Comparison of ENCODE assay signal across 7 mouse cellular contexts in the genomic region with DNA sequence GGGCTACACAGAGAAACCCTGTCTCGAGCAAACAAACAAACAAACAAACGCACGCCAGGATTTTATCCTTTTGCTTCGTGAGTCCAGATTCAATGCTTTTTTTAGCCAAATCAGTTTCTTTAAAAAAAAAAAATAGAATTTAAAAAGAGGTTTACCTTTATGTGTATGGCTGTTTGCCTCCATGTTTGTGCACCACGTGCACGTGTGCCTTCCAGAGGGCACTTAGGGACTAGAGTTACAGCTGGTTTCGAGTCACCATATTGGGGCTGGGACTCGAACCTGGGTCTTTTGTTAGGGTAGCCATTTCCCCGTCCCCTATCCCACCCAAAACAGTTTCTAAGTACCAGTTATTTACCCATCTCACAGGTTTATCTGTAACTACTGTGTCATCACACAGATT. TPM values are rescaled to one million over a fixed set of nuclear protein-coding genes. Genes with fewer than 3 reads are reported as not detected.
DNase-seq lines count a peak whose midpoint lies in the region; ATAC-seq lines count a peak whose summit lies in the region.

No protein-coding gene starts in this region.

- no peak overlapping the region for H3K27ac ChIP-seq in neural tube, embryonic 11.5 days (ENCODE audit: low read depth, low read length)
- peak overlapping the region; percentile 92 for H3K27ac ChIP-seq in forebrain, embryonic 13.5 days
- peak overlapping the region; percentile 94 for H3K27ac ChIP-seq in limb, embryonic 13.5 days
- peak overlapping the region; percentile 61; the same call in 1 of the 2 replicates for H3K27ac ChIP-seq in stomach, embryonic 16.5 days (ENCODE audit: low read length)

- no peaks in the 10 kb centered on the region for H3K27me3 ChIP-seq in neural tube, embryonic 11.5 days (ENCODE audit: control insufficient read depth, insufficient read depth, low read length)
- H3K27me3 ChIP-seq in forebrain, embryonic 13.5 days, result no peaks in the 10 kb centered on the region
- no peaks in the 10 kb centered on the region for H3K27me3 ChIP-seq in limb, embryonic 13.5 days
- H3K27me3 ChIP-seq in stomach, embryonic 16.5 days (ENCODE audit: control insufficient read depth, insufficient read depth, low read length), result no peaks in the 10 kb centered on the region

- DNase-seq in neural tube, embryonic 11.5 days (ENCODE audit: low spot score), result no peak
- DNase-seq in neural tube, embryonic 10.5 days (ENCODE audit: extremely low spot score, low spot score), result no peak
- no peak for DNase-seq in gastrocnemius, postnatal 4 days (ENCODE audit: low spot score in 2 of 2)
- no peak for DNase-seq in urinary bladder, postnatal 25 days (ENCODE audit: low spot score)

- peak overlapping the region; percentile 73 for H3K9ac ChIP-seq in neural tube, embryonic 11.5 days (ENCODE audit: low read length)
- H3K9ac ChIP-seq in forebrain, embryonic 13.5 days, result peak overlapping the region; percentile 79
- H3K9ac ChIP-seq in limb, embryonic 13.5 days, result peak overlapping the region; percentile 70
- peak overlapping the region; percentile 82 for H3K9ac ChIP-seq in stomach, embryonic 16.5 days (ENCODE audit: low read length)

- ATAC-seq in neural tube, embryonic 11.5 days (ENCODE audit: insufficient read depth, low FRiP score, low TSS enrichment), result peak; percentile 5; the same call in 1 of the 2 replicates
- peak; percentile 2; the same call in 1 of the 2 replicates for ATAC-seq in forebrain, embryonic 13.5 days
- no peak for ATAC-seq in limb, embryonic 13.5 days (ENCODE audit: low FRiP score, low read depth)
- no peak for ATAC-seq in stomach, embryonic 16.5 days (ENCODE audit: insufficient read depth, low FRiP score)

- H3K4me3 ChIP-seq in neural tube, embryonic 11.5 days (ENCODE audit: low read depth, low read length), result peak overlapping the region; percentile 85
- H3K4me3 ChIP-seq in forebrain, embryonic 13.5 days, result peak overlapping the region; percentile 68
- peak overlapping the region; percentile 68 for H3K4me3 ChIP-seq in limb, embryonic 13.5 days
- H3K4me3 ChIP-seq in stomach, embryonic 16.5 days (replicated peaks; ENCODE audit: low read length), result peak overlapping the region; percentile 73

- H3K36me3 ChIP-seq in neural tube, embryonic 11.5 days (ENCODE audit: control insufficient read depth, insufficient read depth, low read length), result peaks cover 2% of the 10 kb centered on the region; the same call in 1 of the 2 replicates
- H3K36me3 ChIP-seq in forebrain, embryonic 13.5 days (ENCODE audit: poor library complexity, severe bottlenecking), result peaks cover 18% of the 10 kb centered on the region
- H3K36me3 ChIP-seq in limb, embryonic 13.5 days, result peaks cover 18% of the 10 kb centered on the region
- H3K36me3 ChIP-seq in stomach, embryonic 16.5 days (ENCODE audit: control insufficient read depth, insufficient read depth, low read length), result peaks cover 9% of the 10 kb centered on the region

- 81% methylated on average over 9 of the region's 9 CpGs for WGBS in neural tube, embryonic 11.5 days
- WGBS in forebrain, embryonic 13.5 days, result 82% methylated on average over 9 of the region's 9 CpGs
- WGBS in limb, embryonic 13.5 days, result 84% methylated on average over 9 of the region's 9 CpGs
- WGBS in stomach, embryonic 16.5 days, result 78% methylated on average over 9 of the region's 9 CpGs

- peak overlapping the region; percentile 62 for H3K4me2 ChIP-seq in neural tube, embryonic 11.5 days (ENCODE audit: low read depth)
- peak overlapping the region; percentile 80 for H3K4me2 ChIP-seq in forebrain, embryonic 13.5 days
- H3K4me2 ChIP-seq in limb, embryonic 13.5 days (replicated peaks), result peak overlapping the region; percentile 82
- peak overlapping the region; percentile 68 for H3K4me2 ChIP-seq in stomach, embryonic 16.5 days (ENCODE audit: low read depth, low read length)

- H3K9me3 ChIP-seq in neural tube, embryonic 11.5 days (ENCODE audit: control insufficient read depth, low read length), result no peaks in the 10 kb centered on the region
- H3K9me3 ChIP-seq in forebrain, embryonic 13.5 days (replicated peaks), result no peaks in the 10 kb centered on the region
- H3K9me3 ChIP-seq in limb, embryonic 13.5 days, result no peaks in the 10 kb centered on the region
- no peaks in the 10 kb centered on the region for H3K9me3 ChIP-seq in stomach, embryonic 16.5 days (replicated peaks; ENCODE audit: control insufficient read depth, low read length)

- H3K4me1 ChIP-seq in neural tube, embryonic 11.5 days (ENCODE audit: control insufficient read depth, insufficient read depth, low read length), result 0 out of 2 replicates have a peak, but pooled peaks cover 2% of the 10 kb centered on the region
- peaks cover 17% of the 10 kb centered on the region for H3K4me1 ChIP-seq in forebrain, embryonic 13.5 days
- peaks cover 17% of the 10 kb centered on the region for H3K4me1 ChIP-seq in limb, embryonic 13.5 days
- H3K4me1 ChIP-seq in stomach, embryonic 16.5 days (ENCODE audit: control insufficient read depth, insufficient read depth, low read length), result peaks cover 12% of the 10 kb centered on the region

RNA-seq across cellular contexts. Expression of a gene that starts 0.6 kb away (rescaled TPM):
- polyA plus RNA-seq in neural tube, embryonic 11.5 days (2014; fragmentation: Nextera tagmentation; extraction: Ambion mirVana), result 43.6 and 47.6 TPM in 2 replicates
- 54.2 and 57.5 TPM in 2 replicates for polyA plus RNA-seq in forebrain, embryonic 13.5 days (2015; fragmentation: Nextera tagmentation; extraction: Ambion mirVana)
- polyA plus RNA-seq in limb, embryonic 13.5 days (2015; fragmentation: Nextera tagmentation; extraction: Ambion mirVana), result 56.6 and 61.1 TPM in 2 replicates
- polyA plus RNA-seq in stomach, embryonic 16.5 days (2015; fragmentation: Nextera tagmentation; extraction: Ambion mirVana), result 39.6 and 41.8 TPM in 2 replicates
- 10 to 100 TPM; 10.5 to 14.6 TPM for total RNA-seq in gastrocnemius, postnatal 4 days (2021)

RNA-seq across cellular contexts. Expression of a gene that starts 45.6 kb away (rescaled TPM):
- polyA plus RNA-seq in neural tube, embryonic 11.5 days (2014; fragmentation: Nextera tagmentation; extraction: Ambion mirVana), result 95.3 and 107 TPM in 2 replicates
- polyA plus RNA-seq in forebrain, embryonic 13.5 days (2015; fragmentation: Nextera tagmentation; extraction: Ambion mirVana), result 59.0 and 64.5 TPM in 2 replicates
- polyA plus RNA-seq in limb, embryonic 13.5 days (2015; fragmentation: Nextera tagmentation; extraction: Ambion mirVana), result 46.7 and 49.7 TPM in 2 replicates
- 30.9 and 35.7 TPM in 2 replicates for polyA plus RNA-seq in stomach, embryonic 16.5 days (2015; fragmentation: Nextera tagmentation; extraction: Ambion mirVana)
- total RNA-seq in gastrocnemius, postnatal 4 days (2021), result 100 to 1,000 TPM; 128 to 136 TPM

Comparison
In these comparisons a context has a peak if more than half of its experiments do, and no peak if none do; other contexts are left out.
1. ATAC-seq: peak in neural tube, embryonic 11.5 days (single experiment) and forebrain, embryonic 13.5 days (single experiment); none in limb, embryonic 13.5 days (single experiment) and stomach, embryonic 16.5 days (single experiment).
2. Peak in every context shown above with its lines, with median percentiles within 50 percentile points of each other: H3K4me2 ChIP-seq, H3K4me3 ChIP-seq and H3K9ac ChIP-seq.